Comparison of ENCODE assay signal across 19 mouse cellular contexts in the genomic region with DNA sequence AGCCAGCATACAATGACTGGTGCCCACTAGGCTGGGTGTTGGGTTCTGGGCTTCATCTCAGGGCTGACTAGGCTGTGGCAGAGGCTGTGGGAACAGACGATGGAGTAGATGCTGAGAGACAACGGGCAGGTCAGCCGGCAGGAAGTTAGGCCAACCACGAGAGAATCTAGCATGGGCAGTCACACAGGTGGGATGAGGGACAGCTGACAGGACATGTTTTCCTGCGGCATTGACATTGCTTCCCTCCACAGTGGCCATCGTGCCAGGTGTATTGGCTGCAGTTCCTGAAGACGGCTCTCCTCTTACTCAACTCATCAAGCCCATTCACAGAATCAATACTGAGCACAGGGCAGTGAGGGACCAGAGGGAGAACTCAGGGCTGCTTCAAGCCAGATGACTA. TPM values are rescaled to one million over a fixed set of nuclear protein-coding genes. Genes with fewer than 3 reads are reported as not detected.
"Had no signal": no experiment of that assay in that cellular context is flagged by ENCODE, and none has a peak within 500 bp of the region (broad histone marks: within the 10 kb centered on the region; RNA-seq: fewer than 3 reads in every experiment).

No protein-coding gene starts in this region.

- H3K4me1 ChIP-seq: neural tube, embryonic 12.5 days had no signal

- ATAC-seq: midbrain, embryonic 13.5 days; midbrain, embryonic 16.5 days had no signal

- H3K27ac ChIP-seq: liver, embryonic 15.5 days; midbrain, embryonic 13.5 days; neural tube, embryonic 12.5 days; stomach, embryonic 15.5 days; stomach, postnatal 0 days had no signal

- DNase-seq: lung, adult 18-20 months; lung, embryonic 14.5 days; lung, postnatal 10 days; lung, postnatal 4 days; right cerebral cortex, postnatal 14 days; thymus, adult 2 months; thymus, postnatal 25 days; thymus, postnatal 4 days had no signal

- H3K9ac ChIP-seq: liver, embryonic 15.5 days; lung, embryonic 14.5 days; midbrain, embryonic 13.5 days; neural tube, embryonic 12.5 days; stomach, embryonic 15.5 days had no signal

- H3K27me3 ChIP-seq: liver, embryonic 15.5 days; midbrain, embryonic 13.5 days; neural tube, embryonic 12.5 days; stomach, embryonic 15.5 days had no signal

- H3K36me3 ChIP-seq: liver, embryonic 15.5 days; neural tube, embryonic 12.5 days; stomach, embryonic 15.5 days had no signal

- H3K9me3 ChIP-seq: liver, embryonic 15.5 days; midbrain, embryonic 13.5 days; neural tube, embryonic 12.5 days; stomach, embryonic 15.5 days had no signal

- H3K4me3 ChIP-seq: liver, embryonic 15.5 days; midbrain, embryonic 13.5 days; myocyte; neural tube, embryonic 12.5 days; stomach, embryonic 15.5 days had no signal

- H3K4me2 ChIP-seq: liver, embryonic 15.5 days; lung, embryonic 14.5 days; midbrain, embryonic 11.5 days; midbrain, embryonic 13.5 days; neural tube, embryonic 12.5 days; stomach, embryonic 15.5 days had no signal

RNA-seq across cellular contexts. Expression of gene Gm11985, which starts 40.4 kb away (rescaled TPM):
- polyA plus RNA-seq: liver, embryonic 15.5 days; lung, embryonic 14.5 days; midbrain, embryonic 11.5 days; midbrain, embryonic 13.5 days; midbrain, embryonic 16.5 days; myocyte; neural tube, embryonic 12.5 days; spleen, adult 2 months; stomach, embryonic 15.5 days; stomach, postnatal 0 days; thymus, adult 2 months; urinary bladder, adult 2 months had no signal

RNA-seq across cellular contexts. Expression of gene Igfbp1, which starts 49.6 kb away (rescaled TPM):
- polyA plus RNA-seq: myocyte; neural tube, embryonic 14.5 days; spleen, adult 2 months; urinary bladder, adult 2 months had no signal
